Comparison of ENCODE assay signal across 13 mouse cellular contexts in genomic region chr1:35415646-35416045, GRCm38 (mm10).
A peak's percentile ranks its signal among the peaks of the same experiment; 100 is the strongest.
DNase-seq lines count a peak whose midpoint lies in the region; ATAC-seq and TF ChIP-seq lines count a peak whose summit lies in the region.
"Had no signal": no experiment of that assay in that cellular context is flagged by ENCODE, and none has a peak within 500 bp of the region (broad histone marks: within the 10 kb centered on the region; RNA-seq: fewer than 3 reads in every experiment).

No protein-coding gene starts in this region.

- TF ChIP-seq POLR2A in limb, embryonic 14.5 days (IDR thresholded peaks at IDR 0.05; ENCODE audit: borderline replicate concordance, extremely low read depth, insufficient read depth, insufficient read length), result no peak

- intact Hi-C loops in gastrocnemius, adult 2 months (cut with DNase I), result no loop called here
- intact Hi-C loops in heart, postnatal 36 days (cut with DNase I), result no loop called here

- H3K27ac ChIP-seq in gastrocnemius, adult 2 months, result no peak overlapping the region
- H3K27ac ChIP-seq in limb, embryonic 14.5 days (replicated peaks; ENCODE audit: low read depth, low read length), result no peak overlapping the region
- no peak overlapping the region for H3K27ac ChIP-seq in limb, embryonic 10.5 days
- H3K27ac ChIP-seq: liver, embryonic 12.5 days; neural tube, embryonic 15.5 days had no signal

- no peak overlapping the region for H3K4me2 ChIP-seq in limb, embryonic 14.5 days (replicated peaks; ENCODE audit: low read depth, low read length, severe bottlenecking)
- H3K4me2 ChIP-seq: liver, embryonic 12.5 days; neural tube, embryonic 15.5 days had no signal

- H3K4me1 ChIP-seq in limb, embryonic 14.5 days (ENCODE audit: control insufficient read depth, insufficient read depth, low read length), result peaks cover 7% of the 10 kb centered on the region; the same call in 1 of the 2 replicates
- no peaks in the 10 kb centered on the region for H3K4me1 ChIP-seq in limb, embryonic 10.5 days
- H3K4me1 ChIP-seq: liver, embryonic 12.5 days had no signal

- H3K9me3 ChIP-seq in limb, embryonic 14.5 days (ENCODE audit: control insufficient read depth, low read length), result no peaks in the 10 kb centered on the region
- H3K9me3 ChIP-seq in limb, embryonic 10.5 days (replicated peaks), result no peaks in the 10 kb centered on the region
- H3K9me3 ChIP-seq: liver, embryonic 12.5 days; neural tube, embryonic 15.5 days had no signal

- 34% methylated on average over 1 of the region's 1 CpGs for WGBS in limb, embryonic 14.5 days
- 61% methylated on average over 1 of the region's 1 CpGs for WGBS in limb, embryonic 10.5 days

- peak; percentile 26 for DNase-seq in gastrocnemius, adult 2 months
- no peak for DNase-seq in gastrocnemius, postnatal 10 days
- DNase-seq in limb, embryonic 14.5 days (ENCODE audit: low spot score), result peak; percentile 44
- DNase-seq in limb, embryonic 10.5 days (ENCODE audit: low spot score), result no peak
- DNase-seq in ZHBTc4 (ENCODE audit: low read depth, low spot score) (peak; percentile 11), liver (no peak)
- peak; percentile 24 to 38 for DNase-seq in heart, postnatal 36 days
- DNase-seq in spleen, adult 12 weeks (ENCODE audit: low spot score), result no peak
- DNase-seq: cerebellum, adult 18-20 months; kidney, adult 8-10 months; thymus, adult 18-20 months had no signal

- no peak for TF ChIP-seq CTCF in gastrocnemius, adult 2 months (IDR thresholded peaks at IDR 0.05)

- no peak for ATAC-seq in limb, embryonic 14.5 days (ENCODE audit: low FRiP score, low read depth)
- ATAC-seq: liver, embryonic 12.5 days had no signal

- H3K27me3 ChIP-seq in limb, embryonic 14.5 days (ENCODE audit: control insufficient read depth, insufficient read depth, low read length), result no peaks in the 10 kb centered on the region
- no peaks in the 10 kb centered on the region for H3K27me3 ChIP-seq in limb, embryonic 10.5 days (ENCODE audit: low read depth, poor library complexity, severe bottlenecking)
- H3K27me3 ChIP-seq: liver, embryonic 12.5 days; neural tube, embryonic 15.5 days had no signal

- H3K4me3 ChIP-seq in gastrocnemius, adult 2 months, result no peak overlapping the region
- H3K4me3 ChIP-seq in limb, embryonic 14.5 days (replicated peaks; ENCODE audit: low read length), result no peak overlapping the region
- no peak overlapping the region for H3K4me3 ChIP-seq in limb, embryonic 10.5 days
- H3K4me3 ChIP-seq: liver, embryonic 12.5 days; neural tube, embryonic 15.5 days had no signal

- no peak overlapping the region for H3K9ac ChIP-seq in limb, embryonic 14.5 days (ENCODE audit: low read depth, low read length, severe bottlenecking)
- H3K9ac ChIP-seq: liver, embryonic 12.5 days; neural tube, embryonic 15.5 days had no signal

- H3K36me3 ChIP-seq in limb, embryonic 14.5 days (ENCODE audit: control insufficient read depth, insufficient read depth, low read length), result no peaks in the 10 kb centered on the region
- no peaks in the 10 kb centered on the region for H3K36me3 ChIP-seq in limb, embryonic 10.5 days
- H3K36me3 ChIP-seq: liver, embryonic 12.5 days; neural tube, embryonic 15.5 days had no signal

Comparison
In these comparisons a context has a peak if more than half of its experiments do, and no peak if none do; other contexts are left out.
1. DNase-seq: peak in gastrocnemius, adult 2 months (single experiment), limb, embryonic 14.5 days (single experiment), ZHBTc4 (single experiment) and heart, postnatal 36 days (2 of 2); none in gastrocnemius, postnatal 10 days (single experiment), limb, embryonic 10.5 days (single experiment), spleen, adult 12 weeks (single experiment) and liver (single experiment).